Mouse (Mus musculus) cortical plate, adult 2 months (tissue): ENCODE data around the gene Nat14. TPM values are rescaled to one million over a fixed set of nuclear protein-coding genes. Genes with fewer than 3 reads are reported as not detected.

ENCODE experiments used
- H3K27ac ChIP-seq: fragments of 200-500 bp; 2 replicates; pipeline ENCODE4 v1.5.1; 2012; ENCODE audit warnings: low read length, control low read depth, inconsistent platforms; ENCODE audit not compliant: insufficient read depth
- H3K4me1 ChIP-seq: fragments of 200-500 bp; 2 replicates; pipeline ENCODE4 v1.6.1; 2011; ENCODE audit warnings: low read length; ENCODE audit not compliant: control insufficient read depth, insufficient read depth
- H3K4me3 ChIP-seq: fragments of 200-500 bp; 2 replicates; pipeline ENCODE4 v1.5.1; 2011; ENCODE audit warnings: mild to moderate bottlenecking, low read length, control low read depth; ENCODE audit not compliant: insufficient read depth
- CTCF ChIP-seq: fragments of 200-500 bp; IDR thresholded peaks from 2 replicates; pipeline ENCODE4 v1.5.1; 2011; ENCODE audit warnings: mild to moderate bottlenecking, control low read depth, low read length; ENCODE audit not compliant: insufficient read depth; ENCODE audit errors: extremely low read depth
- POLR2A ChIP-seq: fragments of 200-500 bp; IDR thresholded peaks from 2 replicates; pipeline ENCODE4 v1.6.1; 2011; ENCODE audit warnings: mild to moderate bottlenecking, low read length, control low read depth; ENCODE audit not compliant: insufficient read depth; ENCODE audit errors: extremely low read depth
- polyA plus RNA-seq: library from polyadenylated mRNA; depleted of rRNA; stranded (reverse); fragments of >200 nt; gene quantifications from 2 replicates; pipeline ENCODE4 v1.2.3, GENCODE M21; 2012

Nat14 gene
- polyA plus RNA-seq, 1 experiment = 94.0 TPM

DNA sequence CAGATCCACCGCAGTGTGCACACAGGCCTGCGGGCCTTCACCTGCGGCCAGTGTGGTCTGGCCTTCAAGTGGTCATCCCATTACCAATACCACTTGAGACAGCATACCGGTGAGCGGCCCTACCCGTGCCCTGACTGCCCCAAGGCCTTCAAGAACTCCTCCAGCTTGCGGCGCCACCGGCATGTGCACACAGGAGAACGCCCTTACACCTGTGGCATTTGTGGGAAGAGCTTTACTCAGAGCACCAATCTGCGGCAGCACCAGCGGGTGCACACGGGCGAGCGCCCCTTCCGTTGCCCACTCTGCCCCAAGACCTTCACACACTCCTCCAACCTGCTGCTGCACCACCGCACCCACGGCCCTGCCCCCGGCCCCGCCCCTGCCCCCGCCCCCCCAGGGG, 2.7 kb upstream of the Nat14 start:
- TF ChIP-seq POLR2A (no peak), CTCF (no peak)
- Histone ChIP-seq H3K27ac (no peak overlapping the region), H3K4me3 (no peak overlapping the region), H3K4me1 (peaks cover 9% of the 10 kb centered on the region; the same call in 1 of the 2 replicates)

DNA sequence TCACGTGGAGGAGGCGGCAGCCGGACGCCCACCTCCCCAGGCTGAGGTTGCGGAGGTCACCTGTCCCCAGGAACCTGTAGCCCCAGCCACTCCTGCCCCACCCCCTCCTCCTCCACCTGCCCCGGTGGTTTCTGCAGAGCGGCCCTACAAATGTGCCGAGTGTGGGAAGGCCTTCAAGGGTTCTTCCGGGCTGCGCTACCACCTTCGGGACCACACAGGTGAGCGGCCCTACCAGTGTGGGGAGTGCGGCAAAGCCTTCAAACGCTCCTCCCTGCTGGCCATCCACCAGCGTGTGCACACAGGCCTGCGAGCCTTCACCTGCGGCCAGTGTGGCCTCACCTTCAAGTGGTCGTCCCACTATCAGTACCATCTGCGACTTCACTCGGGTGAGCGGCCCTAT, 1.9 kb upstream of the Nat14 start:
- Histone ChIP-seq H3K27ac (no peak overlapping the region), H3K4me3 (no peak overlapping the region), H3K4me1 (peaks cover 9% of the 10 kb centered on the region; the same call in 1 of the 2 replicates)
- TF ChIP-seq CTCF (no peak), POLR2A (no peak)

DNA sequence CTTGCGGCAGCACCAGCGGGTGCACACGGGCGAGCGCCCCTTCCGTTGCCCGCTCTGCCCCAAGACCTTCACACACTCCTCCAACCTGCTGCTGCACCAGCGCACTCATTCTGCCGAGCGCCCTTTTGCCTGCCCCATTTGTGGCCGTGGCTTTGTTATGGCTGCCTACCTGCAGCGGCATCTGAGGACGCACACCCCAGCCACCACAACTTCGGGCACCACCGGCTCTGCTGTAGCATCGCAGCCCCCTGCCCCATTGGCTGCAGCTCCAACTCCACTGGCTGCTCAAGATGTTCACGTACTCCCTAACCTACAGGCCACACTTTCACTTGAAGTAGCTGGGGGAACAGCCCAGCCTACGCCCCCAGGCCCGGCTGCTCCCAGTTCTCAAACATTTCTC, 1.3 kb upstream of the Nat14 start:
- TF ChIP-seq POLR2A = no peak
- TF ChIP-seq CTCF = no peak
- no peak overlapping the region for H3K4me3 ChIP-seq
- H3K27ac ChIP-seq = no peak overlapping the region
- H3K4me1 ChIP-seq = peaks cover 12% of the 10 kb centered on the region

DNA sequence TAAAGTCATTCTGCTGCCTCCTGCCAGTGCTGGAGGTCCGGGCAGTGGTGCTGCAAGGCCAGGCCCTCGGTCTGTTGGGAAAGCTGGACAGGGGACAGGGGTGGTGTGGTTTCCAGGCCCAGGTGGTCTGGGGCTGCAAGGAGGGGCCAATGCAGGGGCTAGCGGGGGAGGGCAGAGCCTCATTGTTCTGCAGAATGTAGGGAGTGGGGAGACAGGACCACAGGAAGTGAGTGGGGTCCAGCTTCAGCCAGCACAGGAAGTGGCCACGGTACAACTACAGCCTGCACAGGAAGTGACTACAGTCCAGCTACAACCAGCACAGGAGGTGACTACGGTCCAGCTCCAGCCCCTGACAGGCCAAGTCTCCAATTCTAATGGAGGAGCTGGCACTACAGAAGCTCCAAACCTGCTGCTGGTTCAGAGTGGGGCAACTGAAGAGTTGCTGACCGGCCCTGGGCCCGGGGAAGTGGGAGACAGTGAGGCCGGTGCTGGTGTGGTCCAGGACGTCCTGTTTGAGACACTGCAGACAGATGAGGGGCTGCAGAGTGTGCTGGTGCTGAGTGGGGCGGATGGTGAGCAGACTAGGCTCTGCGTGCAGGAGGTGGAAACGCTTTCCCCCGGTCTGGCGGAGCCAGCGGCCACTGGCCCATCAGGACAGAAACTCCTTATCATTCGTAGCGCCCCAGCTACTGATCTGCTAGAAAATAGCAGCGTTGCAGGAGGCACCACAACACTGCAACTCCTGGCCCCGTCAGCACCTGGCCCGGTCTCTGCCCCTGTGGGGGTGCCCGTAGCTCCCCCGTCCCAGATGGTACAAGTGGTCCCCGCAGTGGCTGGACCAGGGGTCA, 628 bp upstream of the Nat14 start:
- Histone ChIP-seq H3K4me3 (no peak overlapping the region), H3K4me1 (peaks cover 12% of the 10 kb centered on the region), H3K27ac (peak overlapping the region; percentile 76)
- TF ChIP-seq POLR2A = no peak
- no peak for TF ChIP-seq CTCF

DNA sequence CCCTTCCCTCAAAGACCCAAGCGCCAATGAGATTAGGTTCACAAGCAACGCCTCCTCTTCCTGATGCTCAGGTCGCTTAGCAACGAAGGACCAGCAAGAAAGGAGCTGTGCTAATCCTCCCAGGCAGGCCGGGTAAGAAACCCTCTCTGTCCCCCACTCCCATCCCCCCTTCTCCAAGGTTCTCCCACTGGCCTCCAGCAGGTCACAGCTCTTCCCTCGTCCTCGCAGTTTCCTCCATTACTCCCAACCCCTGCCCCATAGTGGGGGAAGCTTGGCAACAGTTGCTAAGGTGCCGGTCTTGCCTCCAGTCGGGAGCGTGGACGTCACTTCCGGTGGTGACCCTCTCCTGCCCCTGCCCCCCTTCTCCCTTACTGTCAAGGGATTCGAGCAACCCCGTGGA, 680 bp downstream of the Nat14 start:
- Histone ChIP-seq H3K27ac (peak overlapping the region; percentile 87), H3K4me1 (peaks cover 8% of the 10 kb centered on the region), H3K4me3 (peak overlapping the region; percentile 56)
- TF ChIP-seq POLR2A (peak; percentile 56; the same call in 1 of the 2 replicates), CTCF (no peak)

DNA sequence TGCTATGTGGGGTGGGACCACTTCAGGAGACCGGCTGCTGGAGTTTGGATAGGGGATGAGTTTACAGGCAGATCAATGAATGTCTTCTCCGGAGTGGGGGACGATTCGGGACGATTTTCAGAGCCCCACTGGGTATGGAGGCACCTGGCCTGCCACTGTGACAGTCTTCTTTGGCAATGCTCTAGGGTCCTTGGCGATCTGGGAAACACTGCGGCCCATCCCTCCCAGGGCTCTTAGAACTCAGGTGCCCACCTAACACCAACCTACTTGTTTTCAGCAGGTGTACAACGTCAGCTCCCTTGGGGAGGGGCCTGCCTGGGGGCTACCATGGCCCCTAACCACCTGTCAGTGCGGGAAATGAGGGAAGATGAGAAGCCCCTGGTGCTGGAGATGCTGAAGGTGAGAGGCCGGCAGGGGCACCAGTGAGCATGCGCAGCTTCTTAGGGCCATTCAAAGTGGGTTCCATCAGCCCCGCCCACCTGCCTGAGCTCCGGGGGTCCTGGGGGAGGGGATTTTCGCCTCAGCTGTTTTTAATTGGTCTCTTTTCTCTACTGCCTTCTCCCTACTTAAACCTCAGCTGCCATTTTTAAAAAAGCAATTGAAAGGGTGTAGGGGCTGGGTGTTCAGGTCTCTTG, 1.2 kb downstream of the Nat14 start:
- H3K27ac ChIP-seq = peak overlapping the region; percentile 87
- TF ChIP-seq POLR2A (0 out of 2 replicates have a peak, but pooled peaks have one; percentile 30), CTCF (no peak)
- H3K4me1 ChIP-seq = peaks cover 8% of the 10 kb centered on the region
- H3K4me3 ChIP-seq = peak overlapping the region; percentile 56

DNA sequence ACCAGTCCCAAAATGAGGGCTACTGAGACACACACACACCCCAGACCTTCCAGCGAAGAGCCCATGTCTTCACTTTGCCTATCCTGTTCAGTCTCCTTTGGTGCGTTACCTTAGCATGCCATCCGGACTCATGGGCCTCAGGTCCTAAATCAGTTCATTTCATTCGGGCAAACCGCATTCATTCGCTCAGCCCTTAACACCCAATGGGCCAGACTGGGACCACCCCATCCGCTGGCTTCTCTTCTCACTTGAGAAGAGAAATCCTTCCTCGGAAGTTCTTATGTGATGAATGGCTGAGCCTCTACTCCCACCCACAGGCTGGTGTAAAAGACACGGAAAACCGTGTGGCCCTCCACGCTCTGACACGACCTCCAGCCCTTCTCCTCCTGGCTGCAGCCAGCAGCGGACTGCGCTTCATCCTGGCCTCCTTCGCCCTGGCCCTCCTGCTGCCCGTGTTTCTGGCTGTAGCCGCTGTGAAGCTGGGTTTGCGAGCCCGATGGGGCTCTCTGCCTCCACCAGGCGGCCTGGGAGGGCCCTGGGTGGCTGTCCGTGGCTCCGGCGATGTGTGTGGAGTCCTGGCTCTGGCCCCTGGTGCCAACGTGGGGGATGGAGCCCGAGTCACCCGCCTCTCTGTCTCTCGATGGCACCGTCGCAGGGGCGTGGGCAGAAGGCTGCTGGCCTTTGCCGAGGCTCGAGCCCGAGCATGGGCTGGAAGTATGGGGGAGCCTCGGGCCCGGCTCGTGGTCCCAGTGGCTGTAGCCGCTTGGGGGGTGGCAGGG, 1.9 kb downstream of the Nat14 start:
- TF ChIP-seq CTCF = peak; percentile 24; the same call in 1 of the 2 replicates
- TF ChIP-seq POLR2A = no peak; the same call in 1 of the 2 replicates
- peak overlapping the region; percentile 87 for H3K27ac ChIP-seq

DNA sequence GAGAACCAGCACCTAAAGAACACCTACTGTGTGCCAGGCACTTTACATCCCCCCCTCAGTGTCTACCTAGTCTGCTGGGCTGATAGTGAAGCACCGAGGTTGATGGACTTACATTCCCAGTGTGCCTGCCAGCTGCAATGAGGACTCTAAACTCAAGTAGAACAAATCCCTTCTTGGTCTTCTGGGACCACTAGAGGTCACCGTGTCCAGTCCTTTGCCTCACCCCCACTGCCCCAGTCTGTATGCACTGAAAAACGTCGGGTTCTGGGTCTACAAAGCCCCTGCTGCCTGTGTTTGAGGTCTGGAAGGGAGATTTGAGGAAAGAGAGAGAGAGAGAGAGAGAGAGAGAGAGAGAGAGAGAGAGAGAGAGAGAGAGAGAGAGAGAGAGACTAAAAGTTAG, 2.7 kb downstream of the Nat14 start:
- Histone ChIP-seq H3K4me3 (no peak overlapping the region; the same call in 1 of the 2 replicates), H3K27ac (peak overlapping the region; percentile 87; the same call in 1 of the 2 replicates), H3K4me1 (peaks cover 8% of the 10 kb centered on the region)
- no peak for TF ChIP-seq POLR2A
- no peak for TF ChIP-seq CTCF

More for the DNA sequence above, 1.9 kb downstream of the Nat14 start:
- Histone ChIP-seq H3K4me1 (peaks cover 8% of the 10 kb centered on the region), H3K4me3 (peak overlapping the region; percentile 56)

DNA sequence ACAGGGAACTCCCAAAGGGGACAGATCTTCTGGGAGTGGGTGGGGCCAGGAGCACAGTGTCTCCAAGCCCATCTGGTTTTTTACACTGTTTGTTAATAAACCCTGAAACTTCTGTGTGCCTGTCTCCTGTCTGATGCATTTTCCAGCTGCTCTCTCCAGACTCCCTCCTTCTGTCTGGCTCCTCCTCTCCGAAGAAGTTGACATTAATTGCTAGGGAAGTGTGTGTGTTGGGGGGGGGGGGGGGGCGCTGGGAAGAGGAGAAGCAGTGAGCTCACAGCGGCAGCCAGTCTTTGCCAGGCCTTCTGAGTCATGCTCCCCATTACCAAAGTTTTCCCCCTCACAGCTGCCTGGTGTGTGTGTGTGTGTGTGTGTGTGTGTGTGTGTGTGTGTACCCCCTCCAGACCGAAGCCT, 3.1 kb downstream of the Nat14 start:
- H3K27ac ChIP-seq = peak overlapping the region; percentile 37
- H3K4me1 ChIP-seq = peaks cover 8% of the 10 kb centered on the region
- TF ChIP-seq CTCF (no peak), POLR2A (0 out of 2 replicates have a peak, but pooled peaks have one; percentile 7)
- no peak overlapping the region for H3K4me3 ChIP-seq
